Comparison of ENCODE assay signal across 34 mouse cellular contexts in the genomic region with DNA sequence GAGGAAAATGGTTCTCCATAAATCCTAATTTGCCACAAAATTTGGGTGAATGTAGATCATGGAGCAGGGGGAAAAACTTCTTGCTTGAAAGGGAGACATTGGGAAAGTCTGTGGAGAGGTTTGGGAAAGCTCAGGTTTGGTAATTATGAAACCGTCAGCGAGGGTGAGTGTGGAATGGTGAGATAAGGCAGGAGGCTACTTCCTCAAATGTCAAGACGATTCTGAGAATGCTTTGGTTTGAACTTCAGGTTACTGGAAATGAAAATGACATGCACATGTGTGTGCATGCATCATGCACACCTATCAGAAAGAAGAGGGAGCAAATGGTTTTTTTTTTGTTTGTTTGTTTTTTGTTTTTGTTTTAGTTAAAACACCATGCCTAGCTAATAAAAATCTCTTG. TPM values are rescaled to one million over a fixed set of nuclear protein-coding genes. Genes with fewer than 3 reads are reported as not detected.
DNase-seq lines count a peak whose midpoint lies in the region; ATAC-seq and TF ChIP-seq lines count a peak whose summit lies in the region.
"Had no signal": no experiment of that assay in that cellular context is flagged by ENCODE, and none has a peak within 500 bp of the region (broad histone marks: within the 10 kb centered on the region; RNA-seq: fewer than 3 reads in every experiment).

No protein-coding gene starts in this region.

- no peak for TF ChIP-seq CTCF in heart, adult 2 months (IDR thresholded peaks at IDR 0.05)
- no peak for TF ChIP-seq CTCF in CH12.LX (conservative IDR thresholded peaks at IDR 0.05 in 1 of 2, IDR thresholded peaks at IDR 0.05 in 1 of 2; ENCODE audit: low read depth in 2 of 2, low read length in 2 of 2)
- TF ChIP-seq CTCF in liver, postnatal 0 days (IDR thresholded peaks at IDR 0.05; ENCODE audit: low read depth), result no peak
- TF ChIP-seq CTCF in lung, adult 2 months (IDR thresholded peaks at IDR 0.05; ENCODE audit: insufficient read depth, low read length), result no peak

- TF ChIP-seq RAD21 in CH12.LX (IDR thresholded peaks at IDR 0.05; ENCODE audit: low read depth, low read length), result no peak

- dilution Hi-C loops in CH12.LX (cut with MboI; ENCODE audit: extremely low pct_ligation_motif_present, extremely low pct_unique_long_range_greater_than_20kb, low sequenced_read_pairs), result no loop called here

- ATAC-seq in liver, postnatal 0 days, result no peak
- ATAC-seq in hindbrain, embryonic 11.5 days (ENCODE audit: low FRiP score), result no peak
- ATAC-seq: forebrain, embryonic 14.5 days; intestine, embryonic 16.5 days; midbrain, embryonic 15.5 days had no signal

- in situ Hi-C loops in CH12.LX (cut with MboI; ENCODE audit: low pct_ligation_motif_present, low pct_unique_long_range_greater_than_20kb, low sequenced_read_pairs), result no loop called here

- TF ChIP-seq POLR2A in heart, adult 2 months (IDR thresholded peaks at IDR 0.05; ENCODE audit: insufficient read depth, low read depth, low read length), result no peak
- no peak for TF ChIP-seq POLR2A in CH12.LX (IDR thresholded peaks at IDR 0.05; ENCODE audit: low read depth, low read length)
- TF ChIP-seq POLR2A in lung, adult 2 months (IDR thresholded peaks at IDR 0.05; ENCODE audit: borderline replicate concordance, extremely low read depth, low read depth, low read length), result no peak

- H3K36me3 ChIP-seq in heart, adult 2 months (ENCODE audit: control insufficient read depth, insufficient read depth, low read length), result no peaks in the 10 kb centered on the region
- H3K36me3 ChIP-seq in CH12.LX (replicated peaks in 1 of 2; ENCODE audit: control insufficient read depth in 1 of 2, insufficient read depth in 1 of 2, low read length in 1 of 2), result no peaks in the 10 kb centered on the region
- no peaks in the 10 kb centered on the region for H3K36me3 ChIP-seq in liver, postnatal 0 days (replicated peaks; ENCODE audit: insufficient read depth, low read length)
- no peaks in the 10 kb centered on the region for H3K36me3 ChIP-seq in hindbrain, embryonic 11.5 days (ENCODE audit: control insufficient read depth, insufficient read depth, low read length)
- H3K36me3 ChIP-seq: embryonic facial prominence, embryonic 10.5 days; embryonic facial prominence, embryonic 15.5 days; heart, embryonic 15.5 days; hindbrain, embryonic 13.5 days; limb, embryonic 13.5 days; liver, embryonic 15.5 days; midbrain, embryonic 15.5 days; neural tube, embryonic 15.5 days had no signal

- DNase-seq in heart, adult 11 months, result peak; percentile 43
- DNase-seq in heart, adult 2 months, result no peak
- no peak for DNase-seq in CH12.LX (ENCODE audit: extremely low read depth)
- DNase-seq in c-Kit-positive CD71-positive TER-119-positive erythroid progenitor cells, embryonic 14.5 days (ENCODE audit: low spot score), result peak; percentile 25
- no peak for DNase-seq in liver, postnatal 0 days
- no peak for DNase-seq in spleen, postnatal 14 days (ENCODE audit: low spot score in 2 of 2)
- no peak for DNase-seq in lung, adult 2 months
- DNase-seq in hindbrain, embryonic 11.5 days (ENCODE audit: low spot score), result no peak
- DNase-seq: adrenal gland, postnatal 10 days; cerebellum, adult 11-12 months; cerebellum, postnatal 10 days; gastrocnemius, postnatal 36 days; heart, postnatal 36 days; kidney, adult 9 months; kidney, postnatal 10 days; layer of hippocampus, adult 9-11 months; lung, postnatal 36 days; right cerebral cortex, postnatal 25 days; thymus, adult 2 months; thymus, postnatal 36 days had no signal

- H3K27ac ChIP-seq in heart, adult 2 months, result no peak overlapping the region
- no peak overlapping the region for H3K27ac ChIP-seq in CH12.LX (ENCODE audit: insufficient read depth, low read depth)
- no peak overlapping the region for H3K27ac ChIP-seq in liver, postnatal 0 days (ENCODE audit: low read depth)
- no peak overlapping the region for H3K27ac ChIP-seq in hindbrain, embryonic 11.5 days (ENCODE audit: low read depth, low read length)
- H3K27ac ChIP-seq: embryonic facial prominence, embryonic 10.5 days; embryonic facial prominence, embryonic 15.5 days; heart, embryonic 15.5 days; hindbrain, embryonic 13.5 days; limb, embryonic 13.5 days; liver, embryonic 15.5 days; midbrain, embryonic 15.5 days; neural tube, embryonic 15.5 days; stomach, postnatal 0 days had no signal

- 42% methylated on average over 3 of the region's 3 CpGs for WGBS in heart, adult 2 months
- 29% methylated on average over 3 of the region's 3 CpGs for WGBS in liver, postnatal 0 days (ENCODE audit: insufficient replicate concordance)
- WGBS in lung, adult 2 months, result 68% methylated on average over 3 of the region's 3 CpGs
- 95% methylated on average over 3 of the region's 3 CpGs for WGBS in hindbrain, embryonic 11.5 days

- H3K9ac ChIP-seq in heart, adult 2 months (ENCODE audit: low read depth, low read length), result no peak overlapping the region
- no peak overlapping the region for H3K9ac ChIP-seq in CH12.LX (ENCODE audit: insufficient read depth, low read depth)
- no peak overlapping the region for H3K9ac ChIP-seq in liver, postnatal 0 days (replicated peaks)
- no peak overlapping the region for H3K9ac ChIP-seq in hindbrain, embryonic 11.5 days (ENCODE audit: low read depth, low read length)
- H3K9ac ChIP-seq: embryonic facial prominence, embryonic 15.5 days; heart, embryonic 15.5 days; hindbrain, embryonic 13.5 days; limb, embryonic 13.5 days; liver, embryonic 15.5 days; midbrain, embryonic 15.5 days; neural tube, embryonic 15.5 days had no signal

- H3K4me3 ChIP-seq in heart, adult 2 months, result no peak overlapping the region
- H3K4me3 ChIP-seq in CH12.LX (replicated peaks in 1 of 3; ENCODE audit: low read depth in 2 of 3, low read length in 2 of 3, poor library complexity in 1 of 3), result no peak overlapping the region
- no peak overlapping the region for H3K4me3 ChIP-seq in liver, postnatal 0 days (ENCODE audit: low read depth, low read length)
- H3K4me3 ChIP-seq in lung, adult 2 months (replicated peaks; ENCODE audit: extremely low read depth, low read depth, low read length), result no peak overlapping the region
- no peak overlapping the region for H3K4me3 ChIP-seq in hindbrain, embryonic 11.5 days (ENCODE audit: low read depth, low read length)
- H3K4me3 ChIP-seq: embryonic facial prominence, embryonic 10.5 days; embryonic facial prominence, embryonic 15.5 days; heart, embryonic 15.5 days; hindbrain, embryonic 13.5 days; limb, embryonic 13.5 days; liver, embryonic 15.5 days; midbrain, embryonic 15.5 days; neural tube, embryonic 15.5 days had no signal

- no peaks in the 10 kb centered on the region for H3K79me2 ChIP-seq in heart, adult 2 months (replicated peaks; ENCODE audit: control insufficient read depth, insufficient read depth, low read length)
- no peaks in the 10 kb centered on the region for H3K79me2 ChIP-seq in CH12.LX (replicated peaks; ENCODE audit: control insufficient read depth, extremely low read depth, insufficient read depth, poor library complexity, severe bottlenecking)

- TF ChIP-seq EP300 in heart, adult 2 months (IDR thresholded peaks at IDR 0.05; ENCODE audit: insufficient read depth, low read depth, low read length), result no peak
- 0 out of 2 replicates have a peak, but pooled peaks have one; percentile 18 for TF ChIP-seq EP300 in CH12.LX (IDR thresholded peaks at IDR 0.05; ENCODE audit: low read length)
- peak; percentile 33; the same call in 1 of the 2 replicates for TF ChIP-seq EP300 in liver, postnatal 0 days (IDR thresholded peaks at IDR 0.05; ENCODE audit: low read depth)

- intact Hi-C loops in heart, adult 2 months (cut with DNase I), result no loop called here

- peaks cover 6% of the 10 kb centered on the region for H3K9me3 ChIP-seq in CH12.LX (replicated peaks; ENCODE audit: low read length)
- H3K9me3 ChIP-seq in liver, postnatal 0 days (ENCODE audit: low read length), result no peaks in the 10 kb centered on the region
- H3K9me3 ChIP-seq in hindbrain, embryonic 11.5 days (ENCODE audit: control insufficient read depth, low read length), result no peaks in the 10 kb centered on the region
- H3K9me3 ChIP-seq: embryonic facial prominence, embryonic 15.5 days; heart, embryonic 15.5 days; liver, embryonic 15.5 days; neural tube, embryonic 15.5 days had no signal

- no peak overlapping the region for H3K4me2 ChIP-seq in CH12.LX (ENCODE audit: insufficient read depth, low read depth, poor library complexity, severe bottlenecking)
- no peak overlapping the region for H3K4me2 ChIP-seq in liver, postnatal 0 days (ENCODE audit: low read depth, low read length)
- no peak overlapping the region for H3K4me2 ChIP-seq in hindbrain, embryonic 11.5 days (replicated peaks; ENCODE audit: low read depth, low read length)
- H3K4me2 ChIP-seq: embryonic facial prominence, embryonic 15.5 days; heart, embryonic 15.5 days; hindbrain, embryonic 13.5 days; limb, embryonic 13.5 days; liver, embryonic 15.5 days; midbrain, embryonic 15.5 days; neural tube, embryonic 15.5 days had no signal

- H3K27me3 ChIP-seq in heart, adult 2 months (ENCODE audit: control insufficient read depth, insufficient read depth, low read length), result no peaks in the 10 kb centered on the region
- no peaks in the 10 kb centered on the region for H3K27me3 ChIP-seq in CH12.LX (replicated peaks)
- H3K27me3 ChIP-seq in liver, postnatal 0 days (ENCODE audit: insufficient read depth, low read length), result no peaks in the 10 kb centered on the region
- H3K27me3 ChIP-seq in hindbrain, embryonic 11.5 days (ENCODE audit: control insufficient read depth, insufficient read depth, low read length), result no peaks in the 10 kb centered on the region
- H3K27me3 ChIP-seq: embryonic facial prominence, embryonic 15.5 days; heart, embryonic 15.5 days; hindbrain, embryonic 13.5 days; limb, embryonic 13.5 days; liver, embryonic 15.5 days; midbrain, embryonic 15.5 days; neural tube, embryonic 15.5 days had no signal

- no peaks in the 10 kb centered on the region for H3K4me1 ChIP-seq in heart, adult 2 months (ENCODE audit: control insufficient read depth, insufficient read depth, low read length)
- peaks cover 0 to 14% of the 10 kb centered on the region in 2 experiments; a peak in 2 of 4 replicates for H3K4me1 ChIP-seq in CH12.LX (ENCODE audit: control insufficient read depth in 1 of 2, insufficient read depth in 2 of 2)
- no peaks in the 10 kb centered on the region; the same call in 1 of the 2 replicates for H3K4me1 ChIP-seq in liver, postnatal 0 days (ENCODE audit: insufficient read depth)
- H3K4me1 ChIP-seq in lung, adult 2 months (ENCODE audit: control insufficient read depth, insufficient read depth, low read length), result no peaks in the 10 kb centered on the region
- H3K4me1 ChIP-seq in hindbrain, embryonic 11.5 days (replicated peaks; ENCODE audit: control insufficient read depth, insufficient read depth, low read length), result no peaks in the 10 kb centered on the region
- H3K4me1 ChIP-seq: midbrain, embryonic 15.5 days had no signal

RNA-seq across cellular contexts. Expression of a gene that starts 10.3 kb away (rescaled TPM):
- total RNA-seq in heart, adult 2 months (2021), result not detected
- polyA plus RNA-seq in heart, adult 2 months (2012; rRNA removed), result 0.14 TPM in 1 of 2 replicates, not detected in the other
- total RNA-seq in CH12.LX (2012; rRNA removed), result 1.6 and 1.7 TPM in 2 replicates
- total RNA-seq in CH12.LX (2014; rRNA removed), result 1.4 and 2.4 TPM in 2 replicates
- 4.6 and 5.5 TPM in 2 replicates for polyA plus RNA-seq in CH12.LX (2012; ENCODE audit: insufficient read length, low read depth)
- not detected in 2 replicates for polyA plus RNA-seq in liver, postnatal 0 days (2015; fragmentation: Nextera tagmentation; extraction: Ambion mirVana)
- polyA plus RNA-seq in lung, adult 2 months (2012; rRNA removed), result 0.29 and 0.37 TPM in 2 replicates
- polyA plus RNA-seq in hindbrain, embryonic 11.5 days (2014; fragmentation: Nextera tagmentation; extraction: Ambion mirVana), result not detected in 2 replicates
- total RNA-seq: adrenal gland, postnatal 10 days; gastrocnemius, adult 18-20 months; gastrocnemius, postnatal 36 days; heart, postnatal 36 days; megakaryocyte-erythroid progenitor cell, adult 5-6 weeks had no signal
- polyA plus RNA-seq: embryonic facial prominence, embryonic 10.5 days; embryonic facial prominence, embryonic 15.5 days; forebrain, embryonic 14.5 days; heart, embryonic 15.5 days; hindbrain, embryonic 13.5 days; limb, embryonic 13.5 days; liver, embryonic 15.5 days; lung, embryonic 16.5 days; midbrain, embryonic 15.5 days had no signal

RNA-seq across cellular contexts. Expression of a gene that starts 33.2 kb away (rescaled TPM):
- total RNA-seq in heart, adult 2 months (2021), result 1 to 10 TPM; 1.8 to 5.4 TPM
- polyA plus RNA-seq in heart, adult 2 months (2012; rRNA removed), result 4.3 and 5.2 TPM in 2 replicates
- 4.7 and 6.7 TPM in 2 replicates for total RNA-seq in CH12.LX (2012; rRNA removed)
- 7.4 and 8.6 TPM in 2 replicates for total RNA-seq in CH12.LX (2014; rRNA removed)
- 14.7 and 15.9 TPM in 2 replicates for polyA plus RNA-seq in CH12.LX (2012; ENCODE audit: insufficient read length, low read depth)
- 0.76 and 1.2 TPM in 2 replicates for polyA plus RNA-seq in liver, postnatal 0 days (2015; fragmentation: Nextera tagmentation; extraction: Ambion mirVana)
- 5.4 and 9.0 TPM in 2 replicates for polyA plus RNA-seq in lung, adult 2 months (2012; rRNA removed)
- 0.38 and 0.39 TPM in 2 replicates for polyA plus RNA-seq in hindbrain, embryonic 11.5 days (2014; fragmentation: Nextera tagmentation; extraction: Ambion mirVana)

RNA-seq across cellular contexts. Expression of a gene that starts 33.3 kb away (rescaled TPM):
- total RNA-seq in heart, adult 2 months (2021), result 10 to 100 TPM; 22.9 to 28.1 TPM
- 29.9 and 36.4 TPM in 2 replicates for polyA plus RNA-seq in heart, adult 2 months (2012; rRNA removed)
- total RNA-seq in CH12.LX (2012; rRNA removed), result 27.7 and 31.3 TPM in 2 replicates
- total RNA-seq in CH12.LX (2014; rRNA removed), result 27.9 and 33.0 TPM in 2 replicates
- polyA plus RNA-seq in CH12.LX (2012; ENCODE audit: insufficient read length, low read depth), result 38.3 and 40.6 TPM in 2 replicates
- polyA plus RNA-seq in liver, postnatal 0 days (2015; fragmentation: Nextera tagmentation; extraction: Ambion mirVana), result 23.8 and 25.0 TPM in 2 replicates
- 56.1 and 57.2 TPM in 2 replicates for polyA plus RNA-seq in lung, adult 2 months (2012; rRNA removed)
- polyA plus RNA-seq in hindbrain, embryonic 11.5 days (2014; fragmentation: Nextera tagmentation; extraction: Ambion mirVana), result 60.7 and 68.4 TPM in 2 replicates

Comparison
In these comparisons a context has a peak if more than half of its experiments do, and no peak if none do; other contexts are left out.
1. DNase-seq: peak in heart, adult 11 months (single experiment) and c-Kit-positive CD71-positive TER-119-positive erythroid progenitor cells, embryonic 14.5 days (single experiment); none in heart, adult 2 months (0 of 2), CH12.LX (single experiment), liver, postnatal 0 days (single experiment), spleen, postnatal 14 days (0 of 2), lung, adult 2 months (single experiment) and hindbrain, embryonic 11.5 days (single experiment).